Mouse (Mus musculus) myocyte (in vitro differentiated cells): ENCODE results near the gene Usb1. TPM values are rescaled to one million over a fixed set of nuclear protein-coding genes. Genes with fewer than 3 reads are reported as not detected.
"Not testable (repeated sequence)": the region's sequence is repeated elsewhere in the genome, so short reads cannot be mapped to it uniquely, and the experiment has no call there.

Experiments
- H3K27me3 ChIP-seq: one replicate; pipeline ENCODE4 v1.6.1; 2011; ENCODE audit not compliant: control insufficient read depth, insufficient read depth, insufficient read length
- H3K36me3 ChIP-seq: one replicate; pipeline ENCODE4 v1.6.1; 2011; ENCODE audit not compliant: control insufficient read depth, insufficient read depth
- H3K4me2 ChIP-seq: one replicate; pipeline ENCODE4 v1.6.1; 2011; ENCODE audit warnings: low read depth, control low read depth
- H3K4me3 ChIP-seq: one replicate; pipeline ENCODE4 v1.5.1; 2011; ENCODE audit warnings: mild to moderate bottlenecking, control low read depth, moderate library complexity
- H3K79me2 ChIP-seq: one replicate; pipeline ENCODE4 v1.6.1; 2011; ENCODE audit not compliant: control insufficient read depth, insufficient read depth
- H3ac ChIP-seq: one replicate; pipeline ENCODE4 v1.6.1; 2011; ENCODE audit not compliant: control insufficient read depth, insufficient read length
- CEBPB ChIP-seq: IDR thresholded peaks from 2 replicates; pipeline ENCODE4 v1.6.1; 2011; ENCODE audit warnings: mild to moderate bottlenecking, moderate library complexity; ENCODE audit not compliant: poor library complexity, insufficient read depth, severe bottlenecking
- E2F4 ChIP-seq: IDR thresholded peaks from one replicate; pipeline ENCODE4 v1.6.1; 2011; ENCODE audit warnings: mild to moderate bottlenecking, control low read depth, moderate library complexity; ENCODE audit not compliant: insufficient read depth
- MAX ChIP-seq: IDR thresholded peaks from one replicate; pipeline ENCODE4 v1.6.1; 2011; ENCODE audit warnings: low read depth, mild to moderate bottlenecking, control low read depth
- MYOD1 ChIP-seq, 3 experiments: IDR thresholded peaks; one replicate each; pipeline ENCODE4 v1.6.1; 2011; ENCODE audit warnings: control low read depth in 2 of 3, low read depth in 2 of 3, mild to moderate bottlenecking in 2 of 3, moderate library complexity in 1 of 3; ENCODE audit not compliant: insufficient read length in 2 of 3, control insufficient read depth in 1 of 3
- MYOG ChIP-seq, 3 experiments: IDR thresholded peaks; one replicate each; pipeline ENCODE4 v1.6.1; 2011; ENCODE audit warnings: control low read depth in 2 of 3, low read depth in 2 of 3, mild to moderate bottlenecking in 2 of 3; ENCODE audit not compliant: insufficient read length in 2 of 3, control insufficient read depth in 1 of 3, insufficient read depth in 1 of 3
- POLR2A ChIP-seq: IDR thresholded peaks from one replicate; pipeline ENCODE4 v1.6.1; 2011; ENCODE audit warnings: low read depth, mild to moderate bottlenecking, control low read depth, moderate library complexity; ENCODE audit not compliant: insufficient read length
- POLR2AphosphoS2 ChIP-seq: IDR thresholded peaks from one replicate; pipeline ENCODE4 v1.6.1; 2011; ENCODE audit warnings: low read depth, control low read depth; ENCODE audit not compliant: insufficient read length
- REST ChIP-seq: IDR thresholded peaks from one replicate; pipeline ENCODE4 v1.6.1; 2011; ENCODE audit warnings: mild to moderate bottlenecking, control low read depth, moderate library complexity; ENCODE audit not compliant: insufficient read depth, insufficient read length
- SRF ChIP-seq: IDR thresholded peaks from one replicate; pipeline ENCODE4 v1.6.1; 2011; ENCODE audit warnings: low read depth; ENCODE audit not compliant: control insufficient read depth, insufficient read length
- TCF12 ChIP-seq: IDR thresholded peaks from one replicate; pipeline ENCODE4 v1.6.1; 2011; ENCODE audit warnings: mild to moderate bottlenecking, control low read depth; ENCODE audit not compliant: poor library complexity, insufficient read depth, severe bottlenecking
- TCF3 ChIP-seq: IDR thresholded peaks from one replicate; pipeline ENCODE4 v1.6.1; 2011; ENCODE audit warnings: low read depth, control low read depth; ENCODE audit not compliant: insufficient read length
- USF1 ChIP-seq: IDR thresholded peaks from one replicate; pipeline ENCODE4 v1.6.1; 2011; ENCODE audit warnings: low read depth, mild to moderate bottlenecking, control low read depth, moderate library complexity
- polyA plus RNA-seq: library from polyadenylated mRNA; unstranded; fragments of >200 nt; fragmentation: generic; extraction: Trizol; gene quantifications from one replicate; pipeline ENCODE4 v1.2.1, GENCODE M21; 2012; ENCODE audit warnings: missing spikeins

The Usb1 gene
- polyA plus RNA-seq, 1 experiment = 42.8 TPM

DNA sequence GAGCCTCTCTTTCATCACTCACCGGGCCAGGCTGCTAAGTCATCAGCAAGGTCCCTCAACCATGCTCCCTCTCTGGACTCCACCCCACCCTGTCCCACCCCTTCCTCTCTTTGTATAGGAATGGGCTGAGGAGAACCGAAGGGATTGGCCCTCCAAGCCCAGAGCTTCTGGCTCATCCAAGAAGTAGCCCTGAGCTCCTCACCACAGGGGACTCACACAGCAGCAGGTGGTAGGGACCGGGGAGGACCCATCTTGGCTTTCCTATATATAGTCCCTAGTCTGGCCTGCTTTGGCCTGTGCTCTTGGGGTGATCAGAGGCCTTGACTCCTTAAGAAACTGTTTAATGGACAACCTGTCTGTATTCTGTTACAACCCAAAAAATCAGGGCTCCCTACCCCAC lies 42.3 kb downstream of the Usb1 start:
- Histone ChIP-seq H3ac (no peak overlapping the region), H3K79me2 (no peaks in the 10 kb centered on the region), H3K36me3 (no peaks in the 10 kb centered on the region), H3K4me2 (no peak overlapping the region), H3K4me3 (no peak overlapping the region), H3K27me3 (no peaks in the 10 kb centered on the region)
- TF ChIP-seq MYOD1 (IDR thresholded peaks at IDR 0.05; ENCODE audit: control insufficient read depth in 1 of 3, insufficient read length in 2 of 3, low read depth in 2 of 3) = peak in 2 of 3 experiments; percentile 48 to 59
- TF ChIP-seq USF1 = no peak
- peak in 2 of 3 experiments; percentile 21 to 65 for TF ChIP-seq MYOG (IDR thresholded peaks at IDR 0.05; ENCODE audit: control insufficient read depth in 1 of 3, insufficient read depth in 1 of 3, insufficient read length in 2 of 3, low read depth in 2 of 3)

GRCm38 (mm10) chr8:95375374-95375930 lies 43.4 kb downstream of the Usb1 start:
- no peaks in the 10 kb centered on the region for H3K36me3 ChIP-seq
- no peaks in the 10 kb centered on the region for H3K27me3 ChIP-seq
- no peaks in the 10 kb centered on the region for H3K79me2 ChIP-seq
- H3K4me2 ChIP-seq = no peak overlapping the region
- no peak overlapping the region for H3ac ChIP-seq
- no peak for TF ChIP-seq MYOG (IDR thresholded peaks at IDR 0.05; ENCODE audit: control insufficient read depth in 1 of 3, insufficient read depth in 1 of 3, insufficient read length in 2 of 3, low read depth in 2 of 3)
- no peak for TF ChIP-seq MAX
- TF ChIP-seq TCF3 = no peak
- TF ChIP-seq POLR2A = no peak
- no peak for TF ChIP-seq TCF12
- TF ChIP-seq CEBPB = no peak
- TF ChIP-seq E2F4 = no peak
- TF ChIP-seq POLR2AphosphoS2 = no peak
- TF ChIP-seq MYOD1 (IDR thresholded peaks at IDR 0.05; ENCODE audit: control insufficient read depth in 1 of 3, insufficient read length in 2 of 3, low read depth in 2 of 3) = no peak
- no peak for TF ChIP-seq REST
- TF ChIP-seq USF1 = no peak
- TF ChIP-seq SRF = no peak
- H3K4me3 ChIP-seq = no peak overlapping the region

GRCm38 (mm10) chr8:95376309-95376999 lies 44.4 kb downstream of the Usb1 start:
- TF ChIP-seq MYOD1 (IDR thresholded peaks at IDR 0.05; ENCODE audit: control insufficient read depth in 1 of 3, insufficient read length in 2 of 3, low read depth in 2 of 3) = peak in 2 of 3 experiments; percentile 86 to 93
- peak; percentile 46 for TF ChIP-seq POLR2AphosphoS2
- TF ChIP-seq TCF3 = peak; percentile 36
- TF ChIP-seq E2F4 = no peak
- peak; percentile 46 to 95 (median 91) for TF ChIP-seq MYOG (IDR thresholded peaks at IDR 0.05; ENCODE audit: control insufficient read depth in 1 of 3, insufficient read depth in 1 of 3, insufficient read length in 2 of 3, low read depth in 2 of 3)
- no peak for TF ChIP-seq MAX
- no peak for TF ChIP-seq REST
- TF ChIP-seq TCF12 = peak; percentile 41
- Histone ChIP-seq H3K36me3 (no peaks in the 10 kb centered on the region), H3K27me3 (no peaks in the 10 kb centered on the region), H3K79me2 (no peaks in the 10 kb centered on the region), H3K4me2 (no peak overlapping the region), H3ac (no peak overlapping the region), H3K4me3 (no peak overlapping the region)

GRCm38 (mm10) chr8:95377101-95377500 lies 45.0 kb downstream of the Usb1 start:
- Histone ChIP-seq H3K79me2 (no peaks in the 10 kb centered on the region), H3K4me2 (no peak overlapping the region), H3ac (no peak overlapping the region), H3K36me3 (no peaks in the 10 kb centered on the region), H3K27me3 (no peaks in the 10 kb centered on the region), H3K4me3 (no peak overlapping the region)
- no peak for TF ChIP-seq TCF3
- no peak for TF ChIP-seq USF1
- no peak for TF ChIP-seq CEBPB
- no peak for TF ChIP-seq SRF
- no peak for TF ChIP-seq POLR2A
- no peak for TF ChIP-seq MAX
- TF ChIP-seq REST = no peak
- TF ChIP-seq MYOG (IDR thresholded peaks at IDR 0.05; ENCODE audit: control insufficient read depth in 1 of 3, insufficient read depth in 1 of 3, insufficient read length in 2 of 3, low read depth in 2 of 3) = no peak
- no peak for TF ChIP-seq MYOD1 (IDR thresholded peaks at IDR 0.05; ENCODE audit: control insufficient read depth in 1 of 3, insufficient read length in 2 of 3, low read depth in 2 of 3)

- no peak overlapping the region for H3K4me2 ChIP-seq
- H3K27me3 ChIP-seq = no peaks in the 10 kb centered on the region
- H3K4me3 ChIP-seq = no peak overlapping the region
- no peaks in the 10 kb centered on the region for H3K36me3 ChIP-seq
- H3K79me2 ChIP-seq = no peaks in the 10 kb centered on the region
- no peak overlapping the region for H3ac ChIP-seq
- TF ChIP-seq MYOG (IDR thresholded peaks at IDR 0.05; ENCODE audit: control insufficient read depth in 1 of 3, insufficient read depth in 1 of 3, insufficient read length in 2 of 3, low read depth in 2 of 3) (no peak), SRF (no peak)
Measured at GRCm38 (mm10) chr8:95377863-95378291, 45.8 kb downstream of the Usb1 start.

DNA sequence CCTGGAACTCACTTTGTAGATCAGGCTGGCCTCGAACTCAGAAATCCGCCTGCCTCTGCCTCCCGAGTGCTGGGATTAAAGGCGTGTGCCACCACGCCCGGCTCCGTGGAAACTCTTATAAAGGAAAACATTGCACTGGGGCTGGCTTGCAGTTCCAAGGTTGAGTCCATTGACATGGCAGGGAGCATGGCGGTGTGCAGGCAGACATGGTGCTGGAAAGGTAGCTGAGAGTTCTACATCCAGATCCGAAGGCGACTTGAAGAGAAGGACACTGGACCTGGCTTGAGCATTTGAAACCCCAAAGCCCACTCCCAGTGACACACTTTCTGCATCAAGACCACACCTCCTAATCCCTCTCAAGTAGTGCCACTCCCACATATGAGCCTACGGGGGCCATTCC lies 46.8 kb downstream of the Usb1 start:
- H3K36me3 ChIP-seq, H3K4me2 ChIP-seq, H3K27me3 ChIP-seq, H3ac ChIP-seq, H3K4me3 ChIP-seq, H3K79me2 ChIP-seq: not testable (repeated sequence)
